Mouse (Mus musculus) kidney, adult 9 months (tissue): ENCODE data around the gene Abcf2.

Experiments
- DNase-seq: peaks from one replicate; pipeline ENCODE4 v3.0.0; 2022

The Abcf2 gene

GRCm38 (mm10) chr5:24526190-24526888 is 50.9 kb downstream of the Abcf2 start:
- no peak for DNase-seq

DNA sequence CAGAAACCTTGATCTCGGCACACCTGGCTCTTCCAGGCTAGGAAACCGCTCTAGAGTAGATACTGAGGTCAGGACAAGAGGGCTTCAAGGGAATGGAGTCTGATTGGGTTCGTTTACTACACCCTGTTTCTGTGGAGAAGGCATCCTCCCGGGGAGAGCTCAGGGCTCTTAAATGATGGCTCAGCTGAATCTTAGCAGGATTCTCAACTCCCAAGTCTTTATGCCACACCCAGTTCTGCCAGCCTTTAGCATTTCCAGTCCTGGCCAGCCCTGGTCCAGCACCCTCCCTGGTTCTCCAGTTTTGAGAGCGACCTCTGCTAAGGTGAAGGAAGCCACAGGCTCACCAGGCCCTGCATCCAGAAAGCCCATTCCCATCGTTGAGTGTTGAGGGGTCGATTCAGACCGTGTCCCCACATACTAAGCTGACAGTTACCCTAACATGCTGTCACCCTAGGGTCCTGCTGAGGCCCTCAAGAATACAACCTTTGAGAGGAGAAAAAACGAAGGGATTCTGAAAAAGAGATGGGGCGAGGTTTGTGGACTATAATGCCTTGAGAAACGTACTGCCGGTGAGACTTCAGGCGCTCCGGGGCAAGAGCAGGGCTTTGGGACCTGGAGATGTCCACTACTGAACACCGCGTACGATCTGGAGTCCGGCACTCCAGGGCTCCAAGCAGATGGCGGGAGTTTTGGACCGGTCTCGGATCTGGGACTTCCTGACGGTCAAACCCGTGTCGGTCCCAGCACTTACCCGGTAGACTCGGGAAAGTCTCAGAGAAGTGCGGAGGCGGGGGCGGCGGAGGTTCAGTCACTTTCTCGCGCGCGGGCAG is 51.7 kb downstream of the Abcf2 start:
- DNase-seq: no peak

DNA sequence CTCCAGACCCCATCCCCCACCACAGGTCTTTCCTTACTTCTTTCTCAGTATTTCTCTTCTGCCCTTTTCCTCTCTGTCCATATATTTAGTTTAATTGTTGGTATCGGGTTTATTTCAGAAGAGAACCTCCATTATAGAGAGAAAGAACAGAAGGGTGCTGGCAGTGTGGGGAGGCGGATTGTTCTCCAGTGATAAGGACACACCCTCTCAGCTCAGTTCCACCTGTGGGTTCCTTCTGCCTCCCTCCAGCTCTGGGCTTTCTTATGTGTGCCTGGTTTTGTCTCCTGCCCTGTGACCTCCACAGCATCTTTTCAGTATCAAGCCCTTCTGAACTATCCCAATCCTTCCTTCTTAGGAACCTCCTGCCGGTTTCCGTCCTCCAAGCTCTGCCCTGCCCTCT is 52.7 kb downstream of the Abcf2 start:
- DNase-seq: no peak

DNA sequence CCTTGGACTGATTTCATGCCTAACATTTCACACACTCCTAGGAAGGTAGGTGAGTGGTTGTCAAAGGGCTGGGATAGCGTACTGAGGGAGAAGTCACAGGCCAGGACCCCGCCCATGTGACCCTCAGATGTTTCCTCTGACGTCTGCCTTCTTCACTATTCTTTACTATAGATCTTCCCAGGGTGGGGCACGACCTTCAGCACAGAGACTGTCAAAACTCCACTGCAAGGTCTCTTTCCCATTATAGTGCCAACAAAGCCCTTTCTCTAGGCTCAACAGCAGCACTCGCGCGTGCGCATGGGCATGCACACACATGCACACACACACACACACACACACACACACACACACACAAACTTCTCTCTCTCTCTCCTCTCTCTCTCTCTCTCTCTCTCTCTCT is 53.5 kb downstream of the Abcf2 start:
- DNase-seq: no peak

DNA sequence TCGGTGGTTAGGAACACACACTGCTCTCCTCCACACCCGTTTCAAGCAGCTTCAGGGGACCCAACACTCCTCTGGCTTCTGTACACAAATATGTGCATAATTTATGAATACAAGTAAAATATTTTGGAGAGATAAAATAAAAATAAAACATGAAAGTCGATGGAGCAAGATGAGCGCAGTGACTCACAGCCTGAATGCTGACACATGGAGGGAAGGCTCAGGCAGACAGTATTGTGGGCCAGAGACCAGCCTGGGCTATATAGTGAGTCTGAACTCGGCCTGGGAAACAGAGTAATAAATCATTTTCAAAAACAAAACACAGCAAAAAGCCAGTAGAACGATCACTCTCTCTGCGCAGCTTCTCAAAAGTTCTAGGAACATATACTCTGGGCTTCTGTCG is 55.9 kb downstream of the Abcf2 start:
- no peak for DNase-seq
